Mouse (Mus musculus) stomach, postnatal 0 days (tissue): Measurements from ENCODE around the gene Il18. TPM values are rescaled to one million over a fixed set of nuclear protein-coding genes. Genes with fewer than 3 reads are reported as not detected.

Source experiments
- ATAC-seq: fragments of 200-750 bp; cut with Nextera tagmentation; 2 replicates; pipeline ENCODE4 v1.8.0; 2017; ENCODE audit not compliant: low FRiP score, low TSS enrichment
- DNase-seq: peaks from one replicate; pipeline ENCODE4 v3.0.0-alpha.2; 2016; ENCODE audit warnings: low spot score
- H3K27ac ChIP-seq: fragments of 300-500 bp; sonication (generic); replicated peaks from 2 replicates; pipeline ENCODE4 v1.5.1; 2014; ENCODE audit warnings: mild to moderate bottlenecking, control low read depth
- H3K27me3 ChIP-seq: fragments of 300-500 bp; sonication (generic); 2 replicates; pipeline ENCODE4 v1.6.1; 2014; ENCODE audit warnings: low read length; ENCODE audit not compliant: control insufficient read depth, insufficient read depth
- H3K36me3 ChIP-seq: fragments of 300-500 bp; sonication (generic); 2 replicates; pipeline ENCODE4 v1.6.1; 2014; ENCODE audit warnings: low read length, mixed read lengths; ENCODE audit not compliant: control insufficient read depth, insufficient read depth
- H3K4me1 ChIP-seq: fragments of 300-500 bp; sonication (generic); replicated peaks from 2 replicates; pipeline ENCODE4 v1.6.1; 2014; ENCODE audit warnings: antibody characterized with exemption; ENCODE audit not compliant: control insufficient read depth, insufficient read depth
- H3K4me2 ChIP-seq: fragments of 300-500 bp; sonication (generic); replicated peaks from 2 replicates; pipeline ENCODE4 v1.6.1; 2014; ENCODE audit warnings: low read depth, mild to moderate bottlenecking, control low read depth, moderate library complexity
- H3K4me3 ChIP-seq: fragments of 300-500 bp; sonication (generic); 2 replicates; pipeline ENCODE4 v1.5.1; 2014; ENCODE audit warnings: low read depth, low read length, control low read depth
- H3K9ac ChIP-seq: fragments of 300-500 bp; sonication (generic); 2 replicates; pipeline ENCODE4 v1.6.1; 2014; ENCODE audit warnings: mild to moderate bottlenecking, low read length, control low read depth, mixed read lengths
- H3K9me3 ChIP-seq: fragments of 300-500 bp; sonication (generic); 2 replicates; pipeline ENCODE4 v1.6.1; 2016; ENCODE audit warnings: low read length; ENCODE audit not compliant: control insufficient read depth
- CTCF ChIP-seq: IDR thresholded peaks from 2 replicates; pipeline ENCODE4 v1.5.1; 2016; ENCODE audit warnings: antibody characterized with exemption, low read depth, mild to moderate bottlenecking, moderate library complexity
- EP300 ChIP-seq: optimal IDR thresholded peaks from 2 replicates; pipeline ENCODE3; 2016; ENCODE audit warnings: antibody characterized with exemption
- WGBS: fragments of 180-500 bp; shearing (Covaris S2); extraction: QIAGEN DNeasy Blood & Tissue Kit; methylation state at CpG from one replicate; pipeline ENCODE4 v1.1.7; 2014; 5-methylcytosine and 5-hydroxymethylcytosine counted together
- polyA plus RNA-seq: library from polyadenylated mRNA; unstranded; fragments of >200 nt; fragmentation: Nextera tagmentation; extraction: Ambion mirVana; gene quantifications from 2 replicates; pipeline ENCODE4 v1.2.1, GENCODE M21; 2015

Il18 gene
- polyA plus RNA-seq, 1 experiment from 2014 or later, result 290 TPM

DNA sequence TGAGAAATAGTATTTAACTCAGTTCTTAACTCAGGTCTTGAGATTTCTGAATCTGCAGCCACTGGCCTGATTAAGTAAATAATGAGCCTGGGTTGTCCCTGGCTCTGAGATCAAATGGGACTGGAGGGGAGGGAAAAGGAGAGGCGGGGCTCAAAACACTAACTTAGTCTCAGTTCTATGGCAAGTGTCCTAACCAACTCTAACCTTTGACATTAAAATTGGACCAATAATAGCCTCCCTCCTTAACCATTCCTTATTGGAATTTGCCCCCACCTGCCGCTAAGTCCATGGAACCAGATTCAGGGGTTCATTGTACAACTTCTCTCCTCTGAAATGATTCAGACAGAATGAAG, 443 bp downstream of the Il18 start, which contains the start of gene Bco2:
Gene Bco2 (minus strand): TSS at position 88 of the 353 bp plus-strand sequence.
- ATAC-seq (peak; percentile 70), DNase-seq (peak; percentile 39)
- Histone ChIP-seq H3K4me2 (peak within 1 kb of the TSS; percentile 41), H3K9me3 (no peaks in the 10 kb centered on the region), H3K36me3 (no peaks in the 10 kb centered on the region), H3K4me3 (peak within 1 kb of the TSS; percentile 6; the same call in 1 of the 2 replicates), H3K9ac (0 out of 2 replicates have a peak within 1 kb of the TSS, but pooled peaks have one; percentile 13), H3K27me3 (no peaks in the 10 kb centered on the region), H3K4me1 (no peaks in the 10 kb centered on the region), H3K27ac (peak within 1 kb of the TSS; percentile 56)
- 25% methylated on average over 2 of the region's 2 CpGs for WGBS
- TF ChIP-seq CTCF, result no peak
- TF ChIP-seq EP300, result no peak

DNA sequence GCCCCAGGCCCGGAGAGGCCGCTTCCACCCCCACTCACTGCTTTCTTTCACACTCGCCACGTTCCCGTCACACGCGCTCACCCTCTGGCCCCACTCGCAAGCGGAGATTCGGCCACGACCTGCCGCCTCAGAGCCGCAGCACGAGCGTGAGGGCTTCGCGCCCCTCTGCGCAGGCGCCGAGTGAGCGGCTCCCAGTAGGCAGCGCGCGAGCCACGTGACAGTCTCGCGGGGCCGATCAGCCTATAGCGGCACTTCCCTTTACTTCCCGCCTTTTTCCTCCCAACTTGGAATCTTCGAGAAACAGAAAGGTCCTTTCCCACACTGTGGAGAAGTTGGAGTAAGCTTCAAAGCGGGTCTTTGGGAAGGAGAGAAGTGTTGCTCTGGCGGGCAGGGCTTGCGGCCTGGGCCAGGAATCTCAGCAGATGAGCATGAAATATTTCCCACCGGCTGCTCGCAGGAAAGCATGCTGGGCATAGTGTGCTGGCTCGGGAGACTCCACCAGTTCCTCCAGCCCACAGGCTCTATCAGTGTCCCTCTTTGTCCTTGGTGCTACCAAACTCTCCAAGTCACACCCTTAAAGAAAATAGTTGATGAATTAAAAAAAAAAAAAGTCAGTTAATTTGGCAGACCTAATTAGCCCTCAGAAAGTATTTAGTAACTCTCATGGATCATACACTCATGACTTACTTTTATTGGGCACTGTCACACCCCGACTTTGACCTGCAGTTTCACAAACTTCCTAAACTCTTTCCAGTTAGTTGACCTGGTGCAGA, 6.7 kb downstream of the Il18 start, which contains the start of gene Tex12:
Gene Tex12 (minus strand): TSS at position 181 of the 773 bp plus-strand sequence.
- Histone ChIP-seq H3K4me1 (no peaks in the 10 kb centered on the region), H3K27me3 (no peaks in the 10 kb centered on the region), H3K4me3 (no peak within 1 kb of the TSS), H3K9ac (no peak within 1 kb of the TSS), H3K4me2 (no peak within 1 kb of the TSS), H3K27ac (no peak within 1 kb of the TSS), H3K36me3 (no peaks in the 10 kb centered on the region), H3K9me3 (no peaks in the 10 kb centered on the region)
- ATAC-seq (no peak), DNase-seq (no peak)
- WGBS, result 84% methylated on average over 38 of the region's 38 CpGs
- TF ChIP-seq CTCF, result no peak

- DNase-seq, result no peak
- Histone ChIP-seq H3K9ac (no peak overlapping the region), H3K4me3 (no peak overlapping the region), H3K9me3 (no peaks in the 10 kb centered on the region), H3K27ac (no peak overlapping the region), H3K36me3 (no peaks in the 10 kb centered on the region), H3K4me2 (no peak overlapping the region), H3K27me3 (no peaks in the 10 kb centered on the region), H3K4me1 (no peaks in the 10 kb centered on the region)
- TF ChIP-seq CTCF, result no peak
- no peak for TF ChIP-seq EP300
- 77% methylated on average over 2 of the region's 2 CpGs for WGBS
- ATAC-seq, result no peak
Measured at GRCm38 (mm10) chr9:50561918-50562360, 7.3 kb downstream of the Il18 start.

- peak overlapping the region; percentile 6; the same call in 1 of the 2 replicates for H3K4me3 ChIP-seq
- no peaks in the 10 kb centered on the region for H3K36me3 ChIP-seq
- DNase-seq, result peak; percentile 58
- 0 out of 2 replicates have a peak overlapping the region, but pooled peaks have one; percentile 14 for H3K4me2 ChIP-seq
- H3K4me1 ChIP-seq, result no peaks in the 10 kb centered on the region
- no peaks in the 10 kb centered on the region for H3K27me3 ChIP-seq
- 0 out of 2 replicates have a peak overlapping the region, but pooled peaks have one; percentile 8 for H3K9ac ChIP-seq
- peak; percentile 67 for ATAC-seq
- WGBS, result 70% methylated on average over 7 of the region's 7 CpGs
- TF ChIP-seq CTCF (no peak), EP300 (no peak)
- no peak overlapping the region; the same call in 1 of the 2 replicates for H3K27ac ChIP-seq
- H3K9me3 ChIP-seq, result no peaks in the 10 kb centered on the region
Measured at GRCm38 (mm10) chr9:50565173-50565572, 10.5 kb downstream of the Il18 start.

DNA sequence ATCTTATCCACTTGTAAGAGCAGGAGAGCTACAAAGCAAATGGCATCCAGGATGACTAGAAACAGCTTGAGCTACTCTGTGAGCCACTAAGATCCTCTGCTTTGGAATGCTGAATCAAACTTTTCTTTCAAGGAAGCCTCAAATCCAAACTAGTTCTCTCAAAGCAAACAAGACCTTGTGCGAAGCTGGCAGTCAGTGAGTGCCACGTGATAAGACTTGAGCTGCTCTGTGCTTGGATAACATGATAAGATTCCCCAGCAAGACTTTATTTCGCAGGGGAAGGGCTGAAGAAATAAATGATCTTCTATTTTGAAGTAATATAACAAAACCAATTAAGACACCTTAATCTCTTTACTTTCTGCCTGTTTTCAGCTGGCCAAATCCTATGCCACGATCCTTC, 11.3 kb downstream of the Il18 start:
- 51% methylated on average over 4 of the region's 4 CpGs for WGBS

GRCm38 (mm10) chr9:50567372-50567771, 12.7 kb downstream of the Il18 start:
- Histone ChIP-seq H3K36me3 (no peaks in the 10 kb centered on the region), H3K4me3 (no peak overlapping the region), H3K4me2 (no peak overlapping the region), H3K9ac (no peak overlapping the region), H3K4me1 (no peaks in the 10 kb centered on the region), H3K9me3 (no peaks in the 10 kb centered on the region), H3K27me3 (no peaks in the 10 kb centered on the region), H3K27ac (no peak overlapping the region)
- no peak for ATAC-seq
- 85% methylated on average over 4 of the region's 4 CpGs for WGBS
- no peak for DNase-seq
- TF ChIP-seq CTCF, result no peak
- TF ChIP-seq EP300, result no peak

More for the DNA sequence above, 11.3 kb downstream of the Il18 start:
- H3K4me2 ChIP-seq, result peak overlapping the region; percentile 14; the same call in 1 of the 2 replicates
- DNase-seq (no peak), ATAC-seq (no peak)
- no peaks in the 10 kb centered on the region for H3K36me3 ChIP-seq
- no peaks in the 10 kb centered on the region for H3K27me3 ChIP-seq
- TF ChIP-seq EP300 (no peak), CTCF (no peak)
- H3K9ac ChIP-seq, result no peak overlapping the region
- no peaks in the 10 kb centered on the region for H3K4me1 ChIP-seq
- H3K4me3 ChIP-seq, result peak overlapping the region; percentile 4; the same call in 1 of the 2 replicates
- no peaks in the 10 kb centered on the region for H3K9me3 ChIP-seq
- H3K27ac ChIP-seq, result peak overlapping the region; percentile 13; the same call in 1 of the 2 replicates
